Mouse (Mus musculus): ENCODE measurements around the gene Ncan.

Gene Ncan

GRCm38 (mm10) chr8:70129309-70129952, 8.8 kb upstream of the Ncan start:
- peak; percentile 32 for DNase-seq (ENCODE audit: low read depth, low spot score)

GRCm38 (mm10) chr8:70128435-70128834, 7.8 kb upstream of the Ncan start:
- peak; percentile 67 for DNase-seq (ENCODE audit: low read depth, low spot score)

GRCm38 (mm10) chr8:70124992-70125391, 4.3 kb upstream of the Ncan start:
- DNase-seq (ENCODE audit: low read depth, low spot score) = no peak

GRCm38 (mm10) chr8:70122863-70123262, 2.2 kb upstream of the Ncan start:
- no peak for DNase-seq (ENCODE audit: low read depth, low spot score)

- DNase-seq (ENCODE audit: low read depth, low spot score) = no peak
Measured at GRCm38 (mm10) chr8:70118726-70119700, 1.7 kb downstream of the Ncan start.

GRCm38 (mm10) chr8:70117611-70118010, 3.1 kb downstream of the Ncan start:
- no peak for DNase-seq (ENCODE audit: low read depth, low spot score)

- no peak for DNase-seq (ENCODE audit: low read depth, low spot score)
Measured at GRCm38 (mm10) chr8:70114892-70115291, 5.8 kb downstream of the Ncan start.

- DNase-seq (ENCODE audit: low read depth, low spot score) = no peak
Measured at GRCm38 (mm10) chr8:70114488-70114887, 6.2 kb downstream of the Ncan start.

GRCm38 (mm10) chr8:70112401-70113016, 8.2 kb downstream of the Ncan start:
- DNase-seq (ENCODE audit: low read depth, low spot score) = no peak

GRCm38 (mm10) chr8:70111192-70111795, 9.4 kb downstream of the Ncan start:
- no peak for DNase-seq (ENCODE audit: low read depth, low spot score)

- DNase-seq (ENCODE audit: low read depth, low spot score) = no peak
Measured at GRCm38 (mm10) chr8:70110451-70110850, 10.2 kb downstream of the Ncan start.

- no peak for DNase-seq (ENCODE audit: low read depth, low spot score)
Measured at GRCm38 (mm10) chr8:70104922-70105321, 15.8 kb downstream of the Ncan start.

GRCm38 (mm10) chr8:70104506-70104905, 16.2 kb downstream of the Ncan start:
- DNase-seq (ENCODE audit: low read depth, low spot score) = peak; percentile 19

GRCm38 (mm10) chr8:70100241-70100640, 20.4 kb downstream of the Ncan start:
- no peak for DNase-seq (ENCODE audit: low read depth, low spot score)

- DNase-seq (ENCODE audit: low read depth, low spot score) = no peak
Measured at GRCm38 (mm10) chr8:70099276-70099675, 21.4 kb downstream of the Ncan start.

- DNase-seq (ENCODE audit: low read depth, low spot score) = no peak
Measured at GRCm38 (mm10) chr8:70092786-70093185, 27.9 kb downstream of the Ncan start.

GRCm38 (mm10) chr8:70089296-70089960, 31.2 kb downstream of the Ncan start:
- DNase-seq (ENCODE audit: low read depth, low spot score) = no peak

- DNase-seq (ENCODE audit: low read depth, low spot score) = no peak
Measured at GRCm38 (mm10) chr8:70087836-70088650, 32.6 kb downstream of the Ncan start.

GRCm38 (mm10) chr8:70087237-70087636, 33.4 kb downstream of the Ncan start:
- DNase-seq (ENCODE audit: low read depth, low spot score) = no peak

GRCm38 (mm10) chr8:70086151-70086550, 34.5 kb downstream of the Ncan start:
- no peak for DNase-seq (ENCODE audit: low read depth, low spot score)
